Mouse (Mus musculus) neural tube, postnatal 0 days (tissue): ENCODE measurements around the gene Dgat2l6. TPM values are rescaled to one million over a fixed set of nuclear protein-coding genes. Genes with fewer than 3 reads are reported as not detected.

Experiments used
- polyA plus RNA-seq: library from polyadenylated mRNA; unstranded; fragments of >200 nt; fragmentation: Nextera tagmentation; extraction: Ambion mirVana; gene quantifications from 2 replicates; pipeline ENCODE4 v1.2.1, GENCODE M21; 2015

The Dgat2l6 gene
- not detected in 2 replicates for polyA plus RNA-seq

GRCm38 (mm10) chrX:100524471-100524870 is at the start of gene Dgat2l6:
Dgat2l6 (plus strand) TSS chrX:100524838.

GRCm38 (mm10) chrX:100494068-100494978 is 30.3 kb upstream of the Dgat2l6 start, which contains the start of gene Igbp1:
Igbp1 (plus strand) TSS chrX:100494291.

GRCm38 (mm10) chrX:100571951-100572350 is 47.3 kb downstream of the Dgat2l6 start, which contains the start of gene Awat1:
Awat1 (plus strand) TSS chrX:100572251.

GRCm38 (mm10) chrX:100594791-100595190 is 70.2 kb downstream of the Dgat2l6 start, which contains the start of gene P2ry4:
P2ry4 (minus strand) TSS chrX:100594869.

Other genes starting within 250 kb of the Dgat2l6 start
- gene Otud6a, start 95.8 kb upstream of the Dgat2l6 start, polyA plus RNA-seq, result not detected in 2 replicates
- gene Awat2, start 82.1 kb upstream of the Dgat2l6 start, polyA plus RNA-seq, result not detected in 2 replicates
- 30.3 and 31.7 TPM in 2 replicates for gene Igbp1, start 30.5 kb upstream of the Dgat2l6 start, polyA plus RNA-seq
- gene Awat1, start 47.4 kb downstream of the Dgat2l6 start, polyA plus RNA-seq, result not detected in 2 replicates
- not detected in 2 replicates for gene P2ry4, start 70.0 kb downstream of the Dgat2l6 start, polyA plus RNA-seq
- not detected in 2 replicates for gene Arr3, start 80.7 kb downstream of the Dgat2l6 start, polyA plus RNA-seq
- gene Kif4, start 100.9 kb downstream of the Dgat2l6 start, polyA plus RNA-seq, result 1.3 and 2.4 TPM in 2 replicates
- 75.9 and 78.0 TPM in 2 replicates for gene Pdzd11, start 101.7 kb downstream of the Dgat2l6 start, polyA plus RNA-seq
- 31.8 and 41.1 TPM in 2 replicates for gene Gdpd2, start 205.0 kb downstream of the Dgat2l6 start, polyA plus RNA-seq
- 3.8 and 6.7 TPM in 2 replicates for gene Dlg3, start 242.9 kb downstream of the Dgat2l6 start, polyA plus RNA-seq